Mouse (Mus musculus): ENCODE measurements around the gene Zfp326.

Zfp326 gene

GRCm38 (mm10) chr5:105932392-105932791, 56.0 kb downstream of the Zfp326 start:
- DNase-seq (ENCODE audit: low read depth in 1 of 2, low spot score in 2 of 2), result no peak

- DNase-seq (ENCODE audit: low read depth in 1 of 2, low spot score in 2 of 2), result no peak
These were observed 65.6 kb downstream of the Zfp326 start for GRCm38 (mm10) chr5:105941951-105942350.
